Mouse (Mus musculus) thymus, postnatal 25 days (tissue): ENCODE data around the gene Tsen54.
A peak's percentile ranks its signal among the peaks of the same experiment; 100 is the strongest.

Experiments
- DNase-seq: peaks from one replicate; pipeline ENCODE4 v3.0.0; 2022

Tsen54 gene

GRCm38 (mm10) chr11:115805005-115805404 lies 9.5 kb upstream of the Tsen54 start:
- no peak for DNase-seq

- no peak for DNase-seq
Measured at GRCm38 (mm10) chr11:115806154-115806553, 8.4 kb upstream of the Tsen54 start.

GRCm38 (mm10) chr11:115807306-115807705 lies 7.2 kb upstream of the Tsen54 start:
- DNase-seq: no peak

- DNase-seq: no peak
Measured at GRCm38 (mm10) chr11:115807971-115808370, 6.6 kb upstream of the Tsen54 start.

- no peak for DNase-seq
Measured at GRCm38 (mm10) chr11:115808696-115809310, 5.7 kb upstream of the Tsen54 start.

GRCm38 (mm10) chr11:115809311-115809781 lies 5.2 kb upstream of the Tsen54 start:
- no peak for DNase-seq

GRCm38 (mm10) chr11:115810377-115810776 lies 4.1 kb upstream of the Tsen54 start:
- DNase-seq: no peak

- no peak for DNase-seq
Measured at GRCm38 (mm10) chr11:115811381-115812093, 3.0 kb upstream of the Tsen54 start.

- DNase-seq: no peak
Measured at GRCm38 (mm10) chr11:115812095-115812494, 2.4 kb upstream of the Tsen54 start.

GRCm38 (mm10) chr11:115812533-115813420 lies 1.7 kb upstream of the Tsen54 start:
- DNase-seq: no peak

- DNase-seq: peak; percentile 98
Measured at GRCm38 (mm10) chr11:115813507-115814296, 822 bp upstream of the Tsen54 start, which contains the start of gene Caskin2. Gene Caskin2, minus strand, starts transcription at chr11:115813639.

GRCm38 (mm10) chr11:115817331-115817730 lies 2.8 kb downstream of the Tsen54 start:
- DNase-seq: no peak

GRCm38 (mm10) chr11:115819915-115820623 lies 5.5 kb downstream of the Tsen54 start:
- no peak for DNase-seq

GRCm38 (mm10) chr11:115821001-115821400 lies 6.5 kb downstream of the Tsen54 start:
- no peak for DNase-seq

- peak; percentile 86 for DNase-seq
Measured at GRCm38 (mm10) chr11:115823774-115824740, 9.5 kb downstream of the Tsen54 start, which contains the start of gene Llgl2. Gene Llgl2, plus strand, starts transcription at chr11:115824049.

GRCm38 (mm10) chr11:115824813-115825212 lies 10.3 kb downstream of the Tsen54 start:
- no peak for DNase-seq

- no peak for DNase-seq
Measured at GRCm38 (mm10) chr11:115826487-115826886, 12.0 kb downstream of the Tsen54 start.

- DNase-seq: no peak
Measured at GRCm38 (mm10) chr11:115827624-115828023, 13.1 kb downstream of the Tsen54 start.

GRCm38 (mm10) chr11:115829036-115829435 lies 14.5 kb downstream of the Tsen54 start:
- no peak for DNase-seq

GRCm38 (mm10) chr11:115830550-115831325 lies 16.2 kb downstream of the Tsen54 start:
- DNase-seq: no peak
